Mouse (Mus musculus): ENCODE measurements at regions not wholly inside any gene's neighbourhood (a gene's known extent, or its start where the extent isn't known, plus 50 kb on each side); places are given as distances from the start of the nearest gene placed in this dataset.

DNA sequence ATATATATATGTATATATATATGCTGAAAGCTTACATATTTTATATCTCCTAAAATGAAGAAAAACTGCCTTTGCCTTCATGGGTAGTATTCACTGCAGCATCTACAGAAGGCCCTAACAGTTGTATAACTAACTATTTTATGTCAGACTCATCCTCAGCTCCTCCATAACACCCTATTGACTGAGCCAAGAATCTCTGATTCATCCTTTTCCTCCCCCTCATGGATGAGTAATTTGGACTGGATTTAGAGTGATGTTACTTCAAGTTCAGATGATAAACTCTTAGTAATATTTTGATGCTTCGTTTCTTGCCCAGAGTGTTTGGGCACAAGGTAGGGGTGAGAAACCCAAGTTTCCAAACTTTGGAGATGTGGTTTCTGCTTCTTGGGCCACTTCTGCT, 458.7 kb upstream of the Nectin3 start:
- Histone ChIP-seq H3K36me3 (ENCODE audit: control insufficient read depth, insufficient read depth) (no peaks in the 10 kb centered on the region), H3K9ac (replicated peaks; ENCODE audit: low read depth, low read length) (no peak overlapping the region), H3K4me2 (ENCODE audit: low read length) (no peak overlapping the region), H3K9me3 (ENCODE audit: control insufficient read depth, low read length) (no peaks in the 10 kb centered on the region), H3K27me3 (replicated peaks; ENCODE audit: control insufficient read depth, insufficient read depth, low read length) (no peaks in the 10 kb centered on the region), H3K4me3 (replicated peaks; ENCODE audit: low read length) (no peak overlapping the region), H3K27ac (ENCODE audit: low read length) (no peak overlapping the region), H3K4me1 (replicated peaks; ENCODE audit: control insufficient read depth, insufficient read depth, low read length) (no peaks in the 10 kb centered on the region)
- whole genome bisulfite sequencing = 89% methylated on average over 1 of the region's 1 CpGs
- no peak for ATAC-seq

- H3K36me3 ChIP-seq (ENCODE audit: control insufficient read depth, insufficient read depth) = no peaks in the 10 kb centered on the region
- ATAC-seq = no peak
- no peak overlapping the region for H3K4me3 ChIP-seq (replicated peaks; ENCODE audit: low read length)
- H3K4me1 ChIP-seq (replicated peaks; ENCODE audit: control insufficient read depth, insufficient read depth, low read length) = no peaks in the 10 kb centered on the region
- 69% methylated on average over 3 of the region's 3 CpGs for WGBS
- no peak overlapping the region for H3K4me2 ChIP-seq (ENCODE audit: low read length)
- 0 out of 2 replicates have a peak, but pooled peaks cover 2% of the 10 kb centered on the region for H3K9me3 ChIP-seq (ENCODE audit: control insufficient read depth, low read length)
- H3K9ac ChIP-seq (replicated peaks; ENCODE audit: low read depth, low read length) = no peak overlapping the region
- H3K27ac ChIP-seq (ENCODE audit: low read length) = no peak overlapping the region
- H3K27me3 ChIP-seq (replicated peaks; ENCODE audit: control insufficient read depth, insufficient read depth, low read length) = no peaks in the 10 kb centered on the region
Measured at GRCm38 (mm10) chr16:46926060-46926459, 427.7 kb upstream of the Nectin3 start.

DNA sequence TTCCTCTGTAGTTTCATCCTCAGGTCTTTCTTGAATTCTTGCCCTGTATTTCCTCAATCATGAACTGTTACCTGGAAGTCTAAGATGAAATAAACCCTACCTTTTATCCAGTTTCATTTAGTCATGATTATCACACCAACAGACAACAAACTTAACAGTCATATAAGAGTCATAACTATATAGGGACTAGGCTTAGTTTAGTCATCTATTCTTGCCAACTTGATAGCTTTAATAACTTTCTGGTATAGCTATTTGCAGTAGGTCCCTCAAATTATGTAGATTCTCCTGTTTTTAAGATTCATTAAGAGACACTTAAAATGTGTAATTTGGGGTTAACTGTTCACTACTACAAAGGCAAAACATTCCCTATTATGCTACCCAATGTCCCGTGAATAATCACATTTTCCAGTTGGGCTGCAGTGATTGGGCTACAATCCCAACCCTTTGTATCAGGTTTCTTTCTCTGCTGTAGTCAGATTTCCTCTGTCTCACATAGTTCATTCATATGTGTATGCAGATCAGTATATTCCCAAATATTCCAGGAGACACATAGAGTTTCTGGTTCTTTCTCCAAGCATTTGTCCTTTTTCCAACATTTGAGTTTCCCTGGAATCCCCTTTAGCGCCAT, 396.4 kb upstream of the Nectin3 start:
- H3K4me2 ChIP-seq (ENCODE audit: low read length) = no peak overlapping the region
- H3K9me3 ChIP-seq (ENCODE audit: control insufficient read depth, low read length) = no peaks in the 10 kb centered on the region
- no peaks in the 10 kb centered on the region for H3K36me3 ChIP-seq (ENCODE audit: control insufficient read depth, insufficient read depth)
- H3K4me3 ChIP-seq (replicated peaks; ENCODE audit: low read length) = no peak overlapping the region
- peak; percentile 76 for ATAC-seq
- no peaks in the 10 kb centered on the region for H3K4me1 ChIP-seq (replicated peaks; ENCODE audit: control insufficient read depth, insufficient read depth, low read length)
- no peaks in the 10 kb centered on the region for H3K27me3 ChIP-seq (replicated peaks; ENCODE audit: control insufficient read depth, insufficient read depth, low read length)
- H3K9ac ChIP-seq (replicated peaks; ENCODE audit: low read depth, low read length) = no peak overlapping the region
- WGBS = 23% methylated on average over 2 of the region's 2 CpGs
- H3K27ac ChIP-seq (ENCODE audit: low read length) = no peak overlapping the region

DNA sequence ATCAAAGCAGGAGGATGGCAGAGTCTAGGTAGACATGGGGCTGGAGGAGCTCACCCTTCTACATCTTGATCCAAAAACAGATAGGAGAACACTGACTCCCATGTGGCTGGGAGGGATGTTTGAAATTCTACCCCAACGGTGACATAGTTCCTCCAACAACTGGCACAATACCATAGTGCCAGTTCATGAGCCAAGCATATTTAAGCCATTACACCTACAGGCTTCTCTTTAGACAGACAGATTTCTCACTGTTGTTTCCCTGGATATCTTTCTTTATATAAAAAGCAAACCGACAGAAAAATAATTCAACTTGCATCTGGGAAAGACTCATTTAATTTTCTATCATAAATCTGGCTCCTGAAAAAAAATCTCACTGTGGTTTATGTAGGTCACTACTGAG, 380.4 kb upstream of the Nectin3 start:
- Histone ChIP-seq H3K27me3 (replicated peaks; ENCODE audit: control insufficient read depth, insufficient read depth, low read length) (no peaks in the 10 kb centered on the region), H3K4me2 (ENCODE audit: low read length) (no peak overlapping the region), H3K9ac (replicated peaks; ENCODE audit: low read depth, low read length) (no peak overlapping the region), H3K36me3 (ENCODE audit: control insufficient read depth, insufficient read depth) (no peaks in the 10 kb centered on the region), H3K9me3 (ENCODE audit: control insufficient read depth, low read length) (no peaks in the 10 kb centered on the region), H3K4me1 (replicated peaks; ENCODE audit: control insufficient read depth, insufficient read depth, low read length) (no peaks in the 10 kb centered on the region), H3K27ac (ENCODE audit: low read length) (no peak overlapping the region), H3K4me3 (replicated peaks; ENCODE audit: low read length) (no peak overlapping the region)
- WGBS = 86% methylated on average over 2 of the region's 2 CpGs
- ATAC-seq = no peak

DNA sequence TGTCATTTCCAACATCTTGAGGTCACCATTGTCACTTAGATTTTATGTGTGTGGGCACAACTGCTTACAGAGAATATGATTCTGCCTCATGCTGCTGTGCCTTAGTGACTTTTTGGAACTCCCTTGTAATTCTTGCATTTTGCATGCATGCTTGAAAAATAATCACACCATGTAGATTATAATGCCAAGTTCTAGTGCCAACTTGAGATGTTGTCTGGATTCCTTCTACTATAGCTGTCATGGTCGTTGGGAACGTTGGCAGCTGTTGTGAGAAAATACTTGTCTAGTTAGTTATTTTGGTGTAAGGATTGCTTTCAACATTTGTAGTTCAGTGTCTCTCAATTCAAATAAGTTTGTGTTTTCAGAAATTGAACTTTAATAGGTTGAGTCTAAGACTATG, 365.6 kb upstream of the Nectin3 start:
- H3K9me3 ChIP-seq (ENCODE audit: control insufficient read depth, low read length) = no peaks in the 10 kb centered on the region
- no peaks in the 10 kb centered on the region for H3K4me1 ChIP-seq (replicated peaks; ENCODE audit: control insufficient read depth, insufficient read depth, low read length)
- H3K36me3 ChIP-seq (ENCODE audit: control insufficient read depth, insufficient read depth) = no peaks in the 10 kb centered on the region
- no peak overlapping the region for H3K4me2 ChIP-seq (ENCODE audit: low read length)
- ATAC-seq = no peak
- H3K9ac ChIP-seq (replicated peaks; ENCODE audit: low read depth, low read length) = no peak overlapping the region
- whole genome bisulfite sequencing = 83% methylated on average over 2 of the region's 2 CpGs
- no peak overlapping the region for H3K27ac ChIP-seq (ENCODE audit: low read length)
- no peaks in the 10 kb centered on the region for H3K27me3 ChIP-seq (replicated peaks; ENCODE audit: control insufficient read depth, insufficient read depth, low read length)
- H3K4me3 ChIP-seq (replicated peaks; ENCODE audit: low read length) = no peak overlapping the region

DNA sequence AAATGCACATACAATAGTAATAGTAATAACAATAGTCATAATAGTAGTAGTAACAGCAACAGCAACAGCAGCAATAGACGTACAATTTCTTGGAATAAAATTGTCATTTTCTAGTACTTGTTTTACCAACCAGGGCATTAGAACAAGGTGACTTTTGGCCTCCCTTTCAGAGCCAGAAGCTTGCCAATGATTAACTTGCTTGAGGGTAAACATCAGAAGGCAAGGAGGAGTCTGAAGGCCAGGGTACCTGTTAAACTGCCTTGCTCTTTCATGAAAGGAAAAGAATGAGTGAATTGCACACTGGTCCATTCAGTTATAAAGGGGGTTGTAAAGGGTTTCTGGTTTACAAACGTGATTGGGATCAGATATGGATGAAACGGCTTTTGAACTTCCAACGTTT, 351.2 kb upstream of the Nectin3 start:
- peaks cover 4% of the 10 kb centered on the region; the same call in 1 of the 2 replicates for H3K4me1 ChIP-seq (replicated peaks; ENCODE audit: control insufficient read depth, insufficient read depth, low read length)
- no peaks in the 10 kb centered on the region for H3K36me3 ChIP-seq (ENCODE audit: control insufficient read depth, insufficient read depth)
- H3K4me2 ChIP-seq (ENCODE audit: low read length) = no peak overlapping the region
- ATAC-seq = no peak
- H3K9ac ChIP-seq (replicated peaks; ENCODE audit: low read depth, low read length) = no peak overlapping the region
- no peak overlapping the region for H3K4me3 ChIP-seq (replicated peaks; ENCODE audit: low read length)
- WGBS = 92% methylated on average over 4 of the region's 4 CpGs
- no peak overlapping the region for H3K27ac ChIP-seq (ENCODE audit: low read length)
- no peaks in the 10 kb centered on the region for H3K27me3 ChIP-seq (replicated peaks; ENCODE audit: control insufficient read depth, insufficient read depth, low read length)
- H3K9me3 ChIP-seq (ENCODE audit: control insufficient read depth, low read length) = no peaks in the 10 kb centered on the region

- Histone ChIP-seq H3K27ac (ENCODE audit: low read length) (no peak overlapping the region), H3K9ac (replicated peaks; ENCODE audit: low read depth, low read length) (no peak overlapping the region), H3K4me2 (ENCODE audit: low read length) (no peak overlapping the region), H3K4me1 (replicated peaks; ENCODE audit: control insufficient read depth, insufficient read depth, low read length) (peaks cover 4% of the 10 kb centered on the region; the same call in 1 of the 2 replicates), H3K27me3 (replicated peaks; ENCODE audit: control insufficient read depth, insufficient read depth, low read length) (no peaks in the 10 kb centered on the region), H3K36me3 (ENCODE audit: control insufficient read depth, insufficient read depth) (no peaks in the 10 kb centered on the region), H3K4me3 (replicated peaks; ENCODE audit: low read length) (no peak overlapping the region), H3K9me3 (ENCODE audit: control insufficient read depth, low read length) (no peaks in the 10 kb centered on the region)
- ATAC-seq = no peak
Measured at GRCm38 (mm10) chr16:46848755-46849154, 350.4 kb upstream of the Nectin3 start.

DNA sequence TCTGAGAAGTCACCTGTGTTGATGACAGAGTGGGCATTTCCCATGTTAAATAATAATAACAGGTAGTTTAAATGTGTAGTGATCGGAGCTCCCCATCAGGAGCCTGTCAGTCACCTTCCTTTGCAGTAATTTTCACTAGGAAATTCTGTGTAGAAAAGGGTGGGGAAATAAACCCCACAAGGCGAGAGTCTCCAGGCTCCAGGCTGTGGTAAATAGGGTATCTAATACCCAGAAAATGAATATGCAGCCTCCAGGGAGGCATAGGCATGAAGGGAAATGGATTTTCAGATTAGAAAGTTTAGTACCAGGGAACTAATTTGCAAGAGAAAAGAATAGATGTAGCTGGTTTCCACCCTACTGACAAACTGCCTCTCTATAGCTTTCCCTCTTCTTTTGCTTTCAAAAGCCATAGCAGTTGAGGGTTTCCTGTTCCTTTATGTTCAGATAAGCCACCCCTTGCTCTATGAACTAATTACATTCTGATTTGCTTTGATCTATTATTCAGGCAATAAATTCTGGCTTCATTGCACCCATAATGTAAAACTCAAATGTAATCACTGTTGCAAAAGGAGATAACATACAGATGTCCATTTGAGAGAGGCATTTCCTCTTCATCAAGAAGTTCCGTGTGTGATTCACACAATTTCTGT, 349.5 kb upstream of the Nectin3 start:
- H3K36me3 ChIP-seq (ENCODE audit: control insufficient read depth, insufficient read depth) = no peaks in the 10 kb centered on the region
- H3K27me3 ChIP-seq (replicated peaks; ENCODE audit: control insufficient read depth, insufficient read depth, low read length) = no peaks in the 10 kb centered on the region
- H3K4me3 ChIP-seq (replicated peaks; ENCODE audit: low read length) = no peak overlapping the region
- no peak overlapping the region for H3K9ac ChIP-seq (replicated peaks; ENCODE audit: low read depth, low read length)
- no peak overlapping the region for H3K4me2 ChIP-seq (ENCODE audit: low read length)
- no peaks in the 10 kb centered on the region for H3K9me3 ChIP-seq (ENCODE audit: control insufficient read depth, low read length)
- ATAC-seq = no peak
- no peaks in the 10 kb centered on the region; the same call in 1 of the 2 replicates for H3K4me1 ChIP-seq (replicated peaks; ENCODE audit: control insufficient read depth, insufficient read depth, low read length)
- 33% methylated on average over 3 of the region's 3 CpGs for whole genome bisulfite sequencing
- no peak overlapping the region for H3K27ac ChIP-seq (ENCODE audit: low read length)

- H3K9ac ChIP-seq (replicated peaks; ENCODE audit: low read depth, low read length) = no peak overlapping the region
- H3K36me3 ChIP-seq (ENCODE audit: control insufficient read depth, insufficient read depth) = no peaks in the 10 kb centered on the region
- no peak for ATAC-seq
- H3K4me1 ChIP-seq (replicated peaks; ENCODE audit: control insufficient read depth, insufficient read depth, low read length) = no peaks in the 10 kb centered on the region
- 85% methylated on average over 2 of the region's 2 CpGs for WGBS
- H3K4me3 ChIP-seq (replicated peaks; ENCODE audit: low read length) = no peak overlapping the region
- H3K9me3 ChIP-seq (ENCODE audit: control insufficient read depth, low read length) = no peaks in the 10 kb centered on the region
- H3K27ac ChIP-seq (ENCODE audit: low read length) = no peak overlapping the region
- H3K4me2 ChIP-seq (ENCODE audit: low read length) = no peak overlapping the region
- no peaks in the 10 kb centered on the region for H3K27me3 ChIP-seq (replicated peaks; ENCODE audit: control insufficient read depth, insufficient read depth, low read length)
Measured at GRCm38 (mm10) chr16:46841179-46841578, 342.9 kb upstream of the Nectin3 start.

DNA sequence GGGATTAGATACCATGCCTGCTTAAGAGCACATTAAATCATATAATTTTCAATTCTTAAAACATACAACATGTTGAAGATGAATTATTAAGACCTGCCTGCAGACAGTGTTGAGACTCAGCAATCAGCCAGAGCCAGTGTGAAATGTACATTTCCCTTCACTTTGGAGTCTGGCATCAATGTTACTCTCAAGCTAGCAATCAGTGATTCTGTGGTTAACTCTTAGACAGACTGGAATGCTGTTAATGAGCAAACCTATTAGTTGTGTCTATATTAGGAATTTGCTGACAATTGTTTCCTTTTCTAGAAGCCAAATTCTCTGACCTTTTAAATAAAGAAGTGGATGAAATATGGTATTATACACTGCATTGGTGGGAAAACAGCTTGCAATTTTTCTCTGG, 342.4 kb upstream of the Nectin3 start:
- no peak overlapping the region for H3K9ac ChIP-seq (replicated peaks; ENCODE audit: low read depth, low read length)
- H3K36me3 ChIP-seq (ENCODE audit: control insufficient read depth, insufficient read depth) = no peaks in the 10 kb centered on the region
- no peaks in the 10 kb centered on the region for H3K27me3 ChIP-seq (replicated peaks; ENCODE audit: control insufficient read depth, insufficient read depth, low read length)
- no peaks in the 10 kb centered on the region for H3K9me3 ChIP-seq (ENCODE audit: control insufficient read depth, low read length)
- ATAC-seq = no peak
- H3K4me1 ChIP-seq (replicated peaks; ENCODE audit: control insufficient read depth, insufficient read depth, low read length) = no peaks in the 10 kb centered on the region
- H3K4me3 ChIP-seq (replicated peaks; ENCODE audit: low read length) = no peak overlapping the region
- no peak overlapping the region for H3K4me2 ChIP-seq (ENCODE audit: low read length)
- H3K27ac ChIP-seq (ENCODE audit: low read length) = no peak overlapping the region
